In the genomic region with DNA sequence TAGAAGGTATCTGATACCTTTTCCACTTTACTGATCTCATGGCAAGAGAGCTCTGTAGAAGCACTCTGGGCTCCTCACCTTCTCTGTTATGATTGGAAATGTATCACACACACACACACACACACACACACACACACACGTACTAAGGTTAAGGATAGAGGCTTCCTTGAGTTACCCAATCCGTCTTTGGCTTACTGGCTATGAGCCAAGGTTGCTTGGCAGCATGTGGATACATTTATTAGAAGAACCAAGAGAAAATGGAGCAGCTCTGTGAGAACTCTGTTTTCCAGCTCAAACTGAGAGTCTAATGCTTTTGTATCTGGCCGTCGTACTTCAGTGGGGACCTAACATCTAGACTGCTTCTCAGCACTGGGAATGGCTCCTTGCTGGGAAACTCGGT, we compare ENCODE assay signal across 13 mouse cellular contexts. TPM values are rescaled to one million over a fixed set of nuclear protein-coding genes. Genes with fewer than 3 reads are reported as not detected.
A peak's percentile ranks its signal among the peaks of the same experiment; 100 is the strongest.
DNase-seq lines count a peak whose midpoint lies in the region; ATAC-seq and TF ChIP-seq lines count a peak whose summit lies in the region.
"Had no signal": no experiment of that assay in that cellular context is flagged by ENCODE, and none has a peak within 500 bp of the region (broad histone marks: within the 10 kb centered on the region; RNA-seq: fewer than 3 reads in every experiment).

No protein-coding gene starts in this region.

- no peak for TF ChIP-seq CTCF in brain, embryonic 14.5 days (IDR thresholded peaks at IDR 0.05; ENCODE audit: borderline replicate concordance, extremely low read depth, insufficient read depth, insufficient read length)
- no peak for TF ChIP-seq CTCF in lung, embryonic 14.5 days (IDR thresholded peaks at IDR 0.05; ENCODE audit: low read depth)

- ATAC-seq in lung, embryonic 14.5 days (ENCODE audit: insufficient read depth), result no peak
- ATAC-seq: Patski had no signal

- no peak overlapping the region for H3K27ac ChIP-seq in lung, embryonic 14.5 days (ENCODE audit: low read depth)

- 50% methylated on average over 5 of the region's 5 CpGs for WGBS in lung, embryonic 14.5 days

- H3K27me3 ChIP-seq in lung, embryonic 14.5 days (ENCODE audit: insufficient read depth, low read length), result no peaks in the 10 kb centered on the region
- H3K27me3 ChIP-seq: Patski had no signal

- no peak overlapping the region for H3K4me2 ChIP-seq in lung, embryonic 14.5 days

- no peaks in the 10 kb centered on the region for H3K4me1 ChIP-seq in lung, embryonic 14.5 days (ENCODE audit: insufficient read depth)

- no peak overlapping the region for H3K9ac ChIP-seq in lung, embryonic 14.5 days

- no peak overlapping the region for H3K4me3 ChIP-seq in lung, embryonic 14.5 days (ENCODE audit: low read depth, low read length)
- H3K4me3 ChIP-seq: erythroblast, embryonic 14.5 days had no signal

- no peaks in the 10 kb centered on the region for H3K36me3 ChIP-seq in lung, embryonic 14.5 days (ENCODE audit: insufficient read depth)

- H3K9me3 ChIP-seq in lung, embryonic 14.5 days (ENCODE audit: low read depth, low read length), result no peaks in the 10 kb centered on the region

- peak; percentile 31 for DNase-seq in adrenal gland, adult 8-10 months
- no peak for DNase-seq in adrenal gland, postnatal 25 days
- DNase-seq in layer of hippocampus, adult 9-11 months, result peak; percentile 56
- no peak for DNase-seq in layer of hippocampus, adult 9-10 months (ENCODE audit: low spot score)
- peak; percentile 49 for DNase-seq in brain, embryonic 14.5 days (ENCODE audit: low read depth)
- DNase-seq in lung, embryonic 14.5 days, result peak; percentile 63
- DNase-seq in B cell, adult 2 months, result no peak
- DNase-seq in frontal cortex, postnatal 10 days (ENCODE audit: low spot score in 2 of 2), result no peak
- DNase-seq: heart, postnatal 36 days; kidney, adult 9 months had no signal

- no peak for TF ChIP-seq POLR2A in brain, embryonic 14.5 days (IDR thresholded peaks at IDR 0.05; ENCODE audit: borderline replicate concordance, extremely low read depth, insufficient read depth, insufficient read length, poor library complexity, severe bottlenecking)

RNA-seq across cellular contexts. Expression of gene F7, which starts 30.4 kb away (rescaled TPM):
- 1 to 10 TPM in 1 of 4 experiments, under 1 TPM in 3; 0.38 to 1.1 (median 0.68) TPM for total RNA-seq in adrenal gland, adult 8-10 months (2022)
- 0.61 and 0.67 TPM in 2 replicates for total RNA-seq in adrenal gland, postnatal 25 days (2021)
- polyA plus RNA-seq in brain, embryonic 14.5 days (2012; rRNA removed), result 0.33 and 0.40 TPM in 2 replicates
- polyA plus RNA-seq in lung, embryonic 14.5 days (2014; fragmentation: Nextera tagmentation; extraction: Ambion mirVana), result 0.09 TPM in 1 of 2 replicates, not detected in the other
- polyA plus RNA-seq: Patski had no signal

RNA-seq across cellular contexts. Expression of gene F10, which starts 41.6 kb away (rescaled TPM):
- total RNA-seq in adrenal gland, adult 8-10 months (2022), result 1 to 10 TPM in 2 of 4 experiments, under 1 TPM in 2; 0.52 to 1.9 (median 1.1) TPM
- 0.43 and 4.4 TPM in 2 replicates for total RNA-seq in adrenal gland, postnatal 25 days (2021)
- 0.16 and 0.37 TPM in 2 replicates for polyA plus RNA-seq in brain, embryonic 14.5 days (2012; rRNA removed)
- polyA plus RNA-seq in lung, embryonic 14.5 days (2014; fragmentation: Nextera tagmentation; extraction: Ambion mirVana), result 0.88 and 1.1 TPM in 2 replicates
- total RNA-seq: left cerebral cortex, adult 8-10 months had no signal
- polyA plus RNA-seq: Patski had no signal

Comparison
In these comparisons a context has a peak if more than half of its experiments do, and no peak if none do; other contexts are left out.
1. DNase-seq: peak in adrenal gland, adult 8-10 months (single experiment), layer of hippocampus, adult 9-11 months (single experiment), brain, embryonic 14.5 days (single experiment) and lung, embryonic 14.5 days (single experiment); none in adrenal gland, postnatal 25 days (single experiment), layer of hippocampus, adult 9-10 months (single experiment), B cell, adult 2 months (0 of 2) and frontal cortex, postnatal 10 days (0 of 2).